Mouse (Mus musculus): ENCODE data around the gene Gm11114. TPM values are rescaled to one million over a fixed set of nuclear protein-coding genes. Genes with fewer than 3 reads are reported as not detected.

The Gm11114 gene
- polyA plus RNA-seq, 1 experiment from 2014 or later: not detected

- Histone ChIP-seq H3K36me3 (ENCODE audit: control insufficient read depth, insufficient read depth, low read length) (no peaks in the 10 kb centered on the region), H3K4me3 (ENCODE audit: low read length) (no peak overlapping the region), H3K4me1 (ENCODE audit: control insufficient read depth, insufficient read depth, low read depth, low read length) (no peaks in the 10 kb centered on the region), H3K9ac (ENCODE audit: low read depth, low read length) (no peak overlapping the region), H3K27ac (ENCODE audit: low read depth, low read length) (no peak overlapping the region), H3K27me3 (replicated peaks; ENCODE audit: control insufficient read depth, insufficient read depth, low read length) (no peaks in the 10 kb centered on the region), H3K4me2 (ENCODE audit: low read length) (no peak overlapping the region), H3K9me3 (ENCODE audit: control insufficient read depth, low read length) (no peaks in the 10 kb centered on the region)
- WGBS: 86% methylated on average over 5 of the region's 5 CpGs
- ATAC-seq: no peak
Observed at GRCm38 (mm10) chr9:85355559-85355958, 43.0 kb downstream of the Gm11114 start.

DNA sequence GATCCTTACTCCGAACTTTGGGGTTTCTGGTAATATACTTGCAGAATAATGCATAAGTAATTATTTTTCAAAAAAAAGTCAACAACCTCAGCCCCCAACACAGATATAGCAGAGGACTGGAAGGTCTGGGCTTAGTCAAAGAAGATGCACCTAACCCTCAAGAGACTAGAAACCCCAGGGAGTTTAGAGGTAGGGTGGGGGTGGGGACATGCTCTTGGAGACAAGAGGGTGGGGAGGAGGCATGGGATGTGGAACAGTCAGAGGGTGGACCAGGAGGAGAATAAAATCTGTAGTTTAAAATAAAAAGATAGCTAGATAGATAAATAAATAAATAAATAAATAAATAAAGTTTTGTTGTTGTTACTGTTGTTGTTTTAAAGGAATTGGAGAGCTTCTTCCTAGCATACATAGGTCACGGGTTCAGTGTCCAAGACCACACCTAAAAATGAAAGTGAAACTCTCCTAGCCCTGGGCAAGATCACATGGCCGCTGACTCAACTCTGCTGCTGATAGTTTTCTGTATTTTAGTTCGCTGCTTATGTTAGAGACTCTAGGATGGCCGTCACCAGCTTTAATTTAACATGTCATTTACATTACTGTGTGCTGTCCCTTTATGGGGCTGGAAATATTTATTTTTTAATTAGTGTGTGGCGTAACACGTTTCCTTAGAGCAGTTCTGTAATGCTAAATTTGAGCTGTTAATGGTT lies 44.7 kb downstream of the Gm11114 start:
- Histone ChIP-seq H3K4me1 (ENCODE audit: control insufficient read depth, insufficient read depth, low read depth, low read length) (no peaks in the 10 kb centered on the region), H3K9me3 (ENCODE audit: control insufficient read depth, low read length) (no peaks in the 10 kb centered on the region), H3K27me3 (replicated peaks; ENCODE audit: control insufficient read depth, insufficient read depth, low read length) (no peaks in the 10 kb centered on the region), H3K4me2 (ENCODE audit: low read length) (no peak overlapping the region), H3K4me3 (ENCODE audit: low read length) (no peak overlapping the region), H3K36me3 (ENCODE audit: control insufficient read depth, insufficient read depth, low read length) (no peaks in the 10 kb centered on the region), H3K27ac (ENCODE audit: low read depth, low read length) (no peak overlapping the region), H3K9ac (ENCODE audit: low read depth, low read length) (no peak overlapping the region)
- 86% methylated on average over 7 of the region's 7 CpGs for WGBS
- no peak for ATAC-seq

Other genes starting within 250 kb of the Gm11114 start
- 5.6 and 6.6 TPM in 2 replicates for gene Tent5a, start 14.6 kb downstream of the Gm11114 start, polyA plus RNA-seq (2015; fragmentation: Nextera tagmentation; extraction: Ambion mirVana)